Mouse (Mus musculus) heart, embryonic 15.5 days (tissue): Measurements from ENCODE around the gene Tcf12. TPM values are rescaled to one million over a fixed set of nuclear protein-coding genes. Genes with fewer than 3 reads are reported as not detected.

Experiments used
- ATAC-seq: fragments of 200-750 bp; cut with Nextera tagmentation; replicated peaks from 2 replicates; pipeline ENCODE4 v1.8.0; 2017; ENCODE audit warnings: low read depth, moderate TSS enrichment; ENCODE audit not compliant: insufficient number of reproducible peaks, insufficient read depth, low FRiP score
- H3K27ac ChIP-seq: fragments of 300-500 bp; sonication (generic); 2 replicates; pipeline ENCODE4 v1.5.1; 2015; ENCODE audit warnings: mild to moderate bottlenecking, inconsistent platforms
- H3K27me3 ChIP-seq: fragments of 300-500 bp; sonication (generic); 2 replicates; pipeline ENCODE4 v1.6.1; 2015; ENCODE audit warnings: inconsistent platforms
- H3K36me3 ChIP-seq: fragments of 300-500 bp; sonication (generic); 2 replicates; pipeline ENCODE4 v1.6.1; 2015; ENCODE audit warnings: mild to moderate bottlenecking, inconsistent platforms
- H3K4me1 ChIP-seq: fragments of 300-500 bp; sonication (generic); replicated peaks from 2 replicates; pipeline ENCODE4 v1.6.1; 2015; ENCODE audit warnings: inconsistent platforms
- H3K4me2 ChIP-seq: fragments of 300-500 bp; sonication (generic); 2 replicates; pipeline ENCODE4 v1.6.1; 2015; ENCODE audit warnings: inconsistent platforms, mild to moderate bottlenecking, moderate library complexity
- H3K4me3 ChIP-seq: fragments of 300-500 bp; sonication (generic); 2 replicates; pipeline ENCODE4 v1.5.1; 2015; ENCODE audit warnings: mild to moderate bottlenecking, inconsistent platforms
- H3K9ac ChIP-seq: fragments of 300-500 bp; sonication (generic); 2 replicates; pipeline ENCODE4 v1.6.1; 2015; ENCODE audit warnings: mild to moderate bottlenecking, inconsistent platforms
- H3K9me3 ChIP-seq: fragments of 300-500 bp; sonication (generic); replicated peaks from 2 replicates; pipeline ENCODE4 v1.6.1; 2016; ENCODE audit warnings: inconsistent platforms
- whole genome bisulfite sequencing: fragments of 180-500 bp; shearing (Covaris S2); methylation state at CpG from one replicate; pipeline ENCODE4 v1.1.7; 2015; ENCODE audit warnings: mixed read lengths; 5-methylcytosine and 5-hydroxymethylcytosine counted together
- polyA plus RNA-seq: library from polyadenylated mRNA; unstranded; fragments of >200 nt; fragmentation: Nextera tagmentation; extraction: Ambion mirVana; gene quantifications from 2 replicates; pipeline ENCODE4 v1.2.1, GENCODE M21; 2015

Gene Tcf12
- polyA plus RNA-seq, 1 experiment from 2014 or later, result 29.4 TPM

DNA sequence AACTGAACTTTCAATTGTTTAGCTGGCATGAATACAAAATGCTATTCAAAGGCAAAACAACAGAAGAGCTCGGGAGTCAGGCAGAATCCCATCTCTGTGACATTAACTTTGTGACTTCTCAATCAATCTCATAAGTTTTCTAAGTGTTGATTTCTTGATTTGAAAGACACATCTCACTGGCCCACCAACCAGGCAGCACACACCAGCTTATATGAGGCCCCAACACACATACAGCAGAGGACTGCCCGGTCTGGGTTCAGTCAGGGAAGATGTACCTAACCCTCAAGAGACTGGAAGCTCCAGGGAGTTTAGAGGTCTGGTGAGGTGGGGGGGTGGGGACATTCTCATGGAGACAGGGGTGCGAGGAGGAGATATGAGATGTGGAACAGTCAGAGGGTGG is 132.8 kb downstream of the Tcf12 start:
- Histone ChIP-seq H3K4me3 (no peak overlapping the region), H3K27ac (no peak overlapping the region), H3K9ac (no peak overlapping the region), H3K4me2 (no peak overlapping the region), H3K4me1 (peaks cover 16% of the 10 kb centered on the region), H3K27me3 (no peaks in the 10 kb centered on the region), H3K9me3 (no peaks in the 10 kb centered on the region), H3K36me3 (no peaks in the 10 kb centered on the region)
- 71% methylated on average over 3 of the region's 3 CpGs for WGBS
- ATAC-seq, result no peak

DNA sequence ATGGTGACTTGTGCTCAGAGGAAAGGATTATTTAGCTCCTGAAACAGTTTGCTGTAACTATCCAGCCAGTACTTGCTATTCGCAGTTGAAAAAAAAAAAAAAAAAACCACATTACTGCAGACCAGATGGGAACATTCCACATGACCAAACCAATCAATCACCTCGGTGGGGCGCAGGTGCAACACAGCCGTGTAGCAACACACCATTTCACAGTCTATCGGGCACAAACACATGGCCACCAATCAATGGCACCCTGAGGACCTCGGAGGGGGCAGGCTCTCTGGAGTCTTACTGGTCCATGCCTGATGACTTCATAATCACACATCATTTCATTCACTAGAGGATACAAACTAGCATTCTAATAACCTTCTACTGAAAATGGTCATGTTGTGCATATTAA is 135.6 kb downstream of the Tcf12 start:
- no peaks in the 10 kb centered on the region for H3K36me3 ChIP-seq
- H3K9me3 ChIP-seq, result no peaks in the 10 kb centered on the region
- H3K4me1 ChIP-seq, result peaks cover 16% of the 10 kb centered on the region
- no peak overlapping the region for H3K9ac ChIP-seq
- no peak for ATAC-seq
- H3K4me3 ChIP-seq, result no peak overlapping the region
- H3K27ac ChIP-seq, result no peak overlapping the region
- no peaks in the 10 kb centered on the region for H3K27me3 ChIP-seq
- no peak overlapping the region for H3K4me2 ChIP-seq
- WGBS, result 62% methylated on average over 6 of the region's 6 CpGs

GRCm38 (mm10) chr9:71975141-71975540 is 136.5 kb downstream of the Tcf12 start:
- ATAC-seq, result no peak
- H3K36me3 ChIP-seq, result no peaks in the 10 kb centered on the region
- no peak overlapping the region for H3K9ac ChIP-seq
- no peak overlapping the region for H3K4me3 ChIP-seq
- H3K4me2 ChIP-seq, result no peak overlapping the region
- H3K27ac ChIP-seq, result peak overlapping the region; percentile 51; the same call in 1 of the 2 replicates
- H3K27me3 ChIP-seq, result no peaks in the 10 kb centered on the region
- no peaks in the 10 kb centered on the region for H3K9me3 ChIP-seq
- peaks cover 16% of the 10 kb centered on the region for H3K4me1 ChIP-seq
- WGBS, result 73% methylated on average over 4 of the region's 4 CpGs

- H3K27me3 ChIP-seq, result no peaks in the 10 kb centered on the region
- H3K36me3 ChIP-seq, result no peaks in the 10 kb centered on the region
- H3K4me3 ChIP-seq, result no peak overlapping the region
- no peaks in the 10 kb centered on the region for H3K9me3 ChIP-seq
- no peak for ATAC-seq
- no peak overlapping the region for H3K9ac ChIP-seq
- peaks cover 16% of the 10 kb centered on the region for H3K4me1 ChIP-seq
- H3K4me2 ChIP-seq, result no peak overlapping the region
- WGBS, result 52% methylated on average over 2 of the region's 2 CpGs
- peak overlapping the region; percentile 51; the same call in 1 of the 2 replicates for H3K27ac ChIP-seq
These were observed 137.1 kb downstream of the Tcf12 start for GRCm38 (mm10) chr9:71974541-71974959.

DNA sequence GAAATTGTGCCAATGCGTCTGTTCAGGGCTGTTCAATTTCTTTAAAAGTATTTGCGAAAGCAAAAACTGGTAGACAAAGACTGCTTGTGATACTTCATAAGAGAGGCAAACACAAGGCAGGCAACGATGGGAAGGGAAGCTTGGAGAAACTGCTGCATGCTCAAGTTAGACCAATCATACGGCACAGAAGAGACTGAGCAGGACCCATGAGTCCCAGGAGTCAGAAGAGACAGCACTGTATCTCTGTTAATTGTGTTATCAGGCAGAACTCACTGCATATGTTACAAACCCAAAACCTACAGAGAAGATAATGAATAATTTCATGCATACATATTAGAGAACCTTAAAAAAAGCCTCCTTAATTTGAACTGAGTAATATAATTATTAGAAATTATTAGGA is 147.6 kb downstream of the Tcf12 start:
- Histone ChIP-seq H3K4me1 (peaks cover 7% of the 10 kb centered on the region), H3K9me3 (no peaks in the 10 kb centered on the region)
- WGBS, result 78% methylated on average over 4 of the region's 4 CpGs

GRCm38 (mm10) chr9:71960026-71960396 is 151.7 kb downstream of the Tcf12 start:
- Histone ChIP-seq H3K4me2 (no peak overlapping the region; the same call in 1 of the 2 replicates), H3K27ac (peak overlapping the region; percentile 62)
- no peak for ATAC-seq

More for the DNA sequence above, 147.6 kb downstream of the Tcf12 start:
- Histone ChIP-seq H3K4me2 (no peak overlapping the region), H3K27ac (no peak overlapping the region), H3K36me3 (no peaks in the 10 kb centered on the region), H3K27me3 (no peaks in the 10 kb centered on the region), H3K9ac (no peak overlapping the region), H3K4me3 (no peak overlapping the region)
- no peak for ATAC-seq

GRCm38 (mm10) chr9:71959259-71960025 is 152.2 kb downstream of the Tcf12 start:
- WGBS, result 57% methylated on average over 11 of the region's 11 CpGs
- no peaks in the 10 kb centered on the region for H3K36me3 ChIP-seq
- no peaks in the 10 kb centered on the region for H3K9me3 ChIP-seq
- H3K4me1 ChIP-seq, result peaks cover 13% of the 10 kb centered on the region
- ATAC-seq, result peak; percentile 53; the same call in 1 of the 2 replicates
- H3K4me2 ChIP-seq, result no peak overlapping the region; the same call in 1 of the 2 replicates
- H3K4me3 ChIP-seq, result no peak overlapping the region
- H3K9ac ChIP-seq, result no peak overlapping the region
- peak overlapping the region; percentile 62 for H3K27ac ChIP-seq
- no peaks in the 10 kb centered on the region for H3K27me3 ChIP-seq

More at GRCm38 (mm10) chr9:71960026-71960396, 151.7 kb downstream of the Tcf12 start:
- Histone ChIP-seq H3K36me3 (no peaks in the 10 kb centered on the region), H3K4me1 (peaks cover 13% of the 10 kb centered on the region), H3K9ac (no peak overlapping the region), H3K9me3 (no peaks in the 10 kb centered on the region), H3K27me3 (no peaks in the 10 kb centered on the region), H3K4me3 (no peak overlapping the region)

GRCm38 (mm10) chr9:71953217-71953616 is 158.5 kb downstream of the Tcf12 start:
- Histone ChIP-seq H3K27me3 (no peaks in the 10 kb centered on the region), H3K4me1 (peaks cover 19% of the 10 kb centered on the region), H3K36me3 (no peaks in the 10 kb centered on the region), H3K4me3 (no peak overlapping the region), H3K27ac (no peak overlapping the region), H3K9ac (no peak overlapping the region), H3K4me2 (no peak overlapping the region), H3K9me3 (no peaks in the 10 kb centered on the region)
- no peak for ATAC-seq
- 86% methylated on average over 2 of the region's 2 CpGs for WGBS

GRCm38 (mm10) chr9:71952621-71953076 is 159.0 kb downstream of the Tcf12 start:
- Histone ChIP-seq H3K4me2 (no peak overlapping the region), H3K4me1 (peaks cover 19% of the 10 kb centered on the region), H3K36me3 (no peaks in the 10 kb centered on the region), H3K9ac (no peak overlapping the region), H3K4me3 (no peak overlapping the region), H3K9me3 (no peaks in the 10 kb centered on the region), H3K27me3 (no peaks in the 10 kb centered on the region), H3K27ac (no peak overlapping the region)
- 76% methylated on average over 1 of the region's 1 CpGs for WGBS
- ATAC-seq, result no peak

DNA sequence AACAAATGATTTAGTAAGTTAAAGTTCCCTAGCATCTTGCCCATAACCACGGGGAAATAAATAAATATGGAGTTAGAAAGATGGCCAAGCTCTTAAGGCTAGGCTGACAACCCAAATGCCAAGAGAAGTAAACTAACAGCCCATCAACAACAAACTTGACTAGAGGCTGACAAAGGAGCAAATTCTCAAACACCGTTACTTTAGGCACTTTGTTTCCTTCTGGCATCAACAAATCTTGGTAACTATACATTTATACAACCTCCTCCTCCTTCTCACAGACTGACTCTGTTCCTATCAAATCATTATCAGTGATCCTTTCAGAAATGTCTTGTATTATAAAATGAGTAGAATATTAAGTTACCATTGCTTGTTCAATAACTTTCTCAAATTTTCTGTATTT is 159.7 kb downstream of the Tcf12 start:
- no peak overlapping the region for H3K4me2 ChIP-seq
- no peaks in the 10 kb centered on the region for H3K36me3 ChIP-seq
- H3K9ac ChIP-seq, result no peak overlapping the region
- H3K27ac ChIP-seq, result no peak overlapping the region
- no peaks in the 10 kb centered on the region for H3K9me3 ChIP-seq
- no peak overlapping the region for H3K4me3 ChIP-seq
- WGBS, result 84% methylated on average over 2 of the region's 2 CpGs
- no peak for ATAC-seq
- H3K27me3 ChIP-seq, result no peaks in the 10 kb centered on the region
- H3K4me1 ChIP-seq, result peaks cover 19% of the 10 kb centered on the region

DNA sequence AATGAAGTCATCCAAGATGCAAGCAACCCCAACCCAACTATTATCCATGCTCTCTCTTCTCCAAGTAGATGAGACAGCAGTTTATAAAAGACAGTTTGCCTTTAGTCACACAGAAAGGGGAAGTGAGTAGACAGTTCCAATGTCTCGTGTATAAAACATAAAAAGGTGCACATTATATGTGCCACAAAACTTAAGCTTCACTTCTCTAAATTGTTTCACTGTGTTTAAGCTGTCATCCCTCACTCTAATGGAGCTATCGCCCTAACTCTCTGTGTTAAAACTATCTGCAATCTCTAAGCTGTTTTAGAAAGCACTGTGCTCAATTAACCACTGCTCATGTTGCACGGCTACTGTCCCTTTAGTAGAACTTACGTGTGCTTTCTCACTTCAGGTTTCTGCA is 160.3 kb downstream of the Tcf12 start:
- no peaks in the 10 kb centered on the region for H3K9me3 ChIP-seq
- H3K9ac ChIP-seq, result no peak overlapping the region
- no peaks in the 10 kb centered on the region for H3K27me3 ChIP-seq
- H3K36me3 ChIP-seq, result no peaks in the 10 kb centered on the region
- ATAC-seq, result no peak
- no peak overlapping the region for H3K4me3 ChIP-seq
- H3K4me1 ChIP-seq, result peaks cover 19% of the 10 kb centered on the region
- WGBS, result 75% methylated on average over 4 of the region's 4 CpGs
- no peak overlapping the region for H3K27ac ChIP-seq
- H3K4me2 ChIP-seq, result no peak overlapping the region

GRCm38 (mm10) chr9:71944801-71945200 is 166.9 kb downstream of the Tcf12 start:
- H3K27ac ChIP-seq, result no peak overlapping the region
- no peak overlapping the region for H3K9ac ChIP-seq
- WGBS, result 84% methylated on average over 4 of the region's 4 CpGs
- no peaks in the 10 kb centered on the region; the same call in 1 of the 2 replicates for H3K36me3 ChIP-seq
- ATAC-seq, result no peak
- no peaks in the 10 kb centered on the region for H3K27me3 ChIP-seq
- H3K4me3 ChIP-seq, result no peak overlapping the region
- H3K9me3 ChIP-seq, result no peaks in the 10 kb centered on the region
- no peak overlapping the region for H3K4me2 ChIP-seq
- no peaks in the 10 kb centered on the region for H3K4me1 ChIP-seq
